Mouse (Mus musculus): ENCODE data around the gene Ddx55.
"Not testable (repeated sequence)": the region's sequence is repeated elsewhere in the genome, so short reads cannot be mapped to it uniquely, and the experiment has no call there.

Gene Ddx55

DNA sequence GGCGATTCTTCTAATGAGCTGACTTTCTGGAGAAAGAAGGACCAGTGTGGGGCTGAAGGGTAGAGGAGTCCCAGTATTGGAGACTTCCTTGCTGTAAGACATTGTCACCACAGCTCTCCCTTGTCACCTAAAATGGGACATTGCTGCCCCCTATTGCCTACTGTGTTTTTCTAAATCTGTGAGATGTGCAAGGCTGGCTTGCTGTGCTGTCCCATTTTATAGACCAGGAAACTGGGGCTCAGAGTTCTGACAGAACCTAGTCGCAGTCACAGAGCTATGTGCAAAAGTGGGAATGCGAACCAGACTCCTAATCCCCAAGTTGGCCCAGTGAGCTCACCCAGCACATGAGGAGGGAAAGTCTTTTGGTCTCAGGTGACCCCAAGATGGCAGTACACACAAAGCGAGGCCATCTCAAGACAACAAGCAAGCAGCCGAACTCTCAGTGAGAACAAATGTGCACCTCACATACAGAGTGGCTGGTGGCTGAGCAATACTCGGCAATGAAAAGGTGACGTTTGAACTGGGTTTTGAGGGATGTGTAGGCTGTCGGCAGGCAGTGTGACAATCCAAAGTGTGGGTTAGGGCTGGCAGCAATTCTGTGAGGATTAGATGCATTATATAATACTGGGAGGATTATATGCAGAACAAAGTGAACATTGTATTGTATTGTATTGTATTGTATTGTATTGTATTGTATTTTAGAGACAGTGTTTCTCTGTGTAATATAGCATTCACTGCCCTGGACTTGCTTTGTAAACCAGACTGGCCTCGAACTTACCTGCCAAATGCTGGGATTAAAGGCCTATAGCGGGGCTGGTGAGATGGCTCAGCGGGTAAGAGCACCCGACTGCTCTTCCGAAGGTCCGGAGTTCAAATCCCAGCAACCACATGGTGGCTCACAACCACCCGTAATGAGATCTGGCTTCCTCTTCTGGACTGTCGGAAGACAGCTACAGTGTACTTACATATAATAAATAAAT lies 13.6 kb upstream of the Ddx55 start:
- DNase-seq (ENCODE audit: low read depth, low spot score) = peak; percentile 78

DNA sequence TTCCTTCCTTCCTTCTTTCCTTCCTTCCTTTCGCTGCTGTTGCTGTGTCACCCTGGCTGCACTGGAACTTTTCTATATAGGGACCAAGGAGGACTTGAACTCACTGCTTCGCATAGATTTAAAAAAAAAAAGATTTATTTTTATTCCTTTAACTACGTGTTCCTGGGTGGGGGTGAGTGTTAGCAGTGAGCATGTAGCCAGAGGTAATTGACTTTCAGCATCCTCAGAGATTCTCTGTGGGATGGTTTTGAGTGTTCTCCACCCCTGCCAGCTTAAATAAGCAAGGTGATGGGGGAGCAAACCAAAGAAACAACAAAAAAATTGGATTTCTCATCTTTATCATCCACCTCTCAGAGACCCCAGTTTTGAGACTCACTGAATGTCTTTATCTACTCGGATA lies 12.8 kb upstream of the Ddx55 start:
- no peak for DNase-seq (ENCODE audit: low read depth, low spot score)

DNA sequence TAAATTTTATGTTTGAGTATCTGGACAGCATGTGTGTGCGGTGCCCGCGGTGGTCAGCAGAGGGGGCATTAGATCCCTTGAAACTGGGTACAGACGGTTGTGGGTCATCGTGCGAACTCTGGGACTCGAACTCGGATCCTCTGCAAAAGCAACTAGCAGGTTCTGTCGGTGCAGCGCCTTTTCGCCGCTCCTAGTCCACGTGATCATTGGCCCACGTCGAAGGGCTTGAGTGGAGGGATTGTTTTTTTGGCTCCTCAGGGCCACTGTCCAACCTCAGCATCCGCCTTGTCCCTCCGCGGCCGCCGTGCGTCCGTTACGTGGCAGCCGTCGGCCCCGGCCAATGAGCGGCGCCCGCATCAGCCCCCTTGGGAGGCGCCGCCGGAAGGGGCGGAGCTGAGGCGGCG lies 12.3 kb upstream of the Ddx55 start, which contains the start of gene Tmed2:
Tmed2 (plus strand) TSS at position 313 of the 404 bp plus-strand sequence.
- DNase-seq (ENCODE audit: low read depth, low spot score) = peak; percentile 98

DNA sequence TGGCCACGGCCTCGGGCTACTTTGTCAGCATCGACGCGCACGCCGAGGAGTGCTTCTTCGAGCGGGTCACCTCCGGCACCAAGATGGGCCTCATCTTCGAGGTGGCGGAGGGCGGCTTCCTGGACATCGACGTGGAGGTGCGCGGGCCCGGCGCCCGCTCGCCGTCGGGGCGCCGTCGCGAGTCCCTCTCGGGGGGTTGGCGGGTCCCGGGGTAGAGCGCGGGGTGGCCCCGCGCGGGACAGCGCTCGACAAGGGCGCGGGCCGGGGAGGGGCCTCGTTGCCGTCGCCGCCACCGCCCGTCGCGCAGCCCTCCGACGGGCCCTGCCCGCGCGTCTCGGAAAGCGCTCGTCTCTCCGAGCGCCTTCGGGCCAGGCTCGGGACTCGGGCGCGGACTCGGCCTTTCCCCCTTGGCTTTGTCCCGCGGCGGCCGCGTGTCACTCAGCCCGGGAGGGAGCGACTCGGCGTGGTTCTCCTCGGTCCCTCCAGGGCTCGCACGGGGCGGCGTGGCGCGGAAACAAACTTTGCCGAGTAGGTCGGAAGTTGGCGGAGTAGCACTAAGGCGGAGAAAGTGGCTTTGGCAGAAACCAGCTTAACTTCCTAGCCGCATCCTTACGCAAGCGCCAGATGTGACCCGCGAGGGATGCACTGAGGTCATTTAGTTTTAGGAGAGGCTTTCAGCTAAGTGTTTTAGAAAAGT lies 11.6 kb upstream of the Ddx55 start:
- DNase-seq (ENCODE audit: low read depth, low spot score) = peak; percentile 59

DNA sequence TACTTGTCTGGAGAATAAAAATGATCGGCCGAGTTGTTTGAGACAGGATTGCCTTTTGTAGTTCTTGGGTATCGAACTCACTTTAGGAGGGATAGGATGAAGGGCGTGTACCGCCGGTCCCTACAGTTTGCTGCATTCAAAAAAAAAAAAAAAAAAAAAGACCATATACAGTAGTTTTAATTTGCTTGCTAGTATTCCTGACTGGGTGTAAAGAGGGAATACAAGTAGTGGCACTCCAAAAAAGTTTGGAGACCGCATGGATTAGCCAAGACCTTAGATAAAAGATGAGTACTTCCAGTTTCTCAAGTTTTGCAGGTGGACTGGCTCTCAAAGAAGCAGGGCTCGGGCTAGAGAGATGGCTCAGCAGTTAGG lies 11.1 kb upstream of the Ddx55 start:
- DNase-seq (ENCODE audit: low read depth, low spot score) = no peak

DNA sequence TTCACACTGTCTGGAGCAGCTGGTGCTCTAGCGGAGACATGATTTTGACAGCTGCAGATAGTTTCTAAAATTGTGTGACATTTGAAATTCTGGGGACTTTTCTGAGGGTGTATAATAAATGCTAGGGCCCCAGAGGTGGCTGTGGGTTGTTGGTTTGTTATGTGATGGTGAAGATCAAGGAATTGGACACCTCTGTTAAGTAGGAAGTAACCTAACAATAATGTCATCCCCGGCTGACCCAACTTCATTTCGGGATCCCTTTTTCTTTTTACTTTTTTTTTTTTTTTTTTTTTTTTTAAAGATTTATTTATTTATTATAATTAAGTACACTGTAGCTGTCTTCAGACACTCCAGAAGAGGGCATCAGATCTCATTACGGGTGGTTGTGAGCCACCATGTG lies 1.9 kb upstream of the Ddx55 start:
- not testable (repeated sequence) for DNase-seq (ENCODE audit: low read depth, low spot score)

DNA sequence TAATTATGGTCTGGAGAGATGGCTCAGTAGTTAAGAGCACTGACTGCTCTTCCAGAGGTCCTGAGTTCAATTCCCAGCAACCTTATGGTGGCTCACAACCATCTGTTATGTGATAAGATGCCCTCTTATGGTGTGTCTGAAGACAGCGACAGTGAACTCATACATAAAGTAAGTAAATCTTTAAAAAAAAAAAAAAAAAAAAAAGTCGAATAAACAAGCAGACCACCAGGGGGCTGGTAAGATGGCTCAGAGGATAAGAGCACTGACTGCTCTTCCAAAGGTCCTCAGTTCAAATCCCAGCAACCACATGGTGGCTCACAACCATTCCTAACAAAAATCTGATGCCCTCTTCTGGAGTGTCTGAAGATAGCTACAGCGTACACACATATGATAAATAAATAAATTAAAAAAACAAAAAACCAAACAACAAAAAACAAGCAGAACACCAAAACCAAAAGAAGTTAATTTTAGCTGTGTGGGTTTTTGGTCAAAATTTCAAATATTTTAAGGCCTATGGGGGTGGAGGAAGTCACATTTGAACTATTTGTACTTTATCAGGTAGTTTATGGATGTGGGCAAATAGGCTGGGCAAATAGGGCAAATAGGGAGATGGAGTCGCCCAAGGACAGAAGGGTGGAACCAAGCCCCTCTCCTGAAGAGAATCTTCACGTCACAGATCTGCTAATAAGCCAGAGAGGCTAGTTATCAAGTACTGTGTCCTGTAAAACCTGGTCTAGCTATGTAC lies 1.1 kb upstream of the Ddx55 start:
- peak; percentile 55 for DNase-seq (ENCODE audit: low read depth, low spot score)

DNA sequence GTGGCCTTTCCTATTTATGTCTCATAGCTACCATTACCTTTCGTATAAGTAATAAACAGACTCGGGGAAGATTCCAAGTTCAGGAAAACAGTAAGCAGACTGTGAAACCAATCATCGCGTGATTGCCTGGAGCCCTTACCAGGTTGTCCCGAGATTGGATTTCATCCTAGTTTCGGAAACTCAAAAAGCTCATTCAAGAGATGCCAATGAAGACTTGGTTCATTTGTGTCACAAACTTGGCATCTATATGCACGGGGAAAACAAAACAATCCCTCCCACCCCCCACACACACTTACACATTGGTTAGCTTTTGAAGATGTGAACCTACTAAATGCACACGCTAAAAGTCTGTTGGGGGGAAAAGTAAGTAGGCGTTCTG lies 581 bp upstream of the Ddx55 start:
- DNase-seq (ENCODE audit: low read depth, low spot score) = no peak

DNA sequence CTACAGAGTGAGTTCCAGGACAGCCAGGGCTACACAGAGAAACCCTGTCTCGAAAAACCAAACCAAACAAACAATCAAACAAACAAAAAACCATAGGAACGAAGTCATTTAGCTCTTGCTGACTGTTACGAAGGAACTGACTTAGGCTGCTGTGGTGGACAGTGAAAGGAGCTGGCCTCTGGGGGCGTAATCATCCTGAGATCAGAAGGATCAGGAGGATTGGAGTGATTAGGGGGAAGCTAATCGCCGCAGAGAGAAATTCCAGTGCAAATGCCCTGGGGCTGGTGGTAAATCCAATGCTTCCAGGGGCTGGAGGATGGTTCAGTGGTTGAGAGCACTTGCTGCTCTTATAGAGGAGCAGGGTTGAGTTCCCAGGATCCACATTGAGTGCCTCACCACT lies 943 bp downstream of the Ddx55 start:
- peak; percentile 49 for DNase-seq (ENCODE audit: low read depth, low spot score)

DNA sequence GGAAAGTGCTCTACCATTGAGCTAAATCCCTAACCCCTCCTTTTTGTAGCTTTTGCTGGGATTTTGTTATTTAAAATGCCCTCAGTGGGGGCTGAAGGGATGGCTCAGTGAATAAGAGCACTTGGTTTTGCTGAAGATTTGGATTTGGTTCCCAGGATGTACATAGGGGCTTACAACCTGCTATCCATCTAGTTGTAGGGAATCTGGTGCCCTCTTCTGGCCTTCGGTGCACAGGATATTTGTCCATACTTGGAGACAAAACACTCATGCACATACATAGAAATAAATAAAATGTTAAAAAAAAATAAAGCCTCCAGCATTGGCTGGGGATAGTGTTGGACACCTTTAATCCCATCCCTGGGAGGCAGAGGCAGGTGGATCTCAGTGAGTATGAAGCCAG lies 2.5 kb downstream of the Ddx55 start:
- no peak for DNase-seq (ENCODE audit: low read depth, low spot score)

DNA sequence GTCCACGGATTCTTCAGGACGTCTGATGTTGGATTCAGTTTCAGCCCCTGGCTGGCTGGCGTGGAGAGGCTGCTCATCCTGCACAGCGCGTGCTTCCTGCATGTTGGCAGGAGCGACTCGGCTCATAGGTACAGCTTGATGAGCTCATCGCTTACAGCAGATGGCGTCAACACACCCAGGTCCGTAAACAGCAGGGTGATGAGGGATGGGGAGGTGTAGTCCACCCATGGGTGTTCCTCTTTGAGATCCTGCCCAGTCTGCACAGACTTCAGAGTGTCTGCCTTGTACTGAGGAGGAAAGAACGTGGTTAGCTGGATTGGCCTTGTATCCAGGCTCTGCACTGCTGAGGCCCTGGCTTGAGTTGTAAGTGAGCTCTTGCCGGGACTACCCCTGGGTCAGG lies 18.4 kb downstream of the Ddx55 start:
- DNase-seq (ENCODE audit: low read depth, low spot score) = no peak

DNA sequence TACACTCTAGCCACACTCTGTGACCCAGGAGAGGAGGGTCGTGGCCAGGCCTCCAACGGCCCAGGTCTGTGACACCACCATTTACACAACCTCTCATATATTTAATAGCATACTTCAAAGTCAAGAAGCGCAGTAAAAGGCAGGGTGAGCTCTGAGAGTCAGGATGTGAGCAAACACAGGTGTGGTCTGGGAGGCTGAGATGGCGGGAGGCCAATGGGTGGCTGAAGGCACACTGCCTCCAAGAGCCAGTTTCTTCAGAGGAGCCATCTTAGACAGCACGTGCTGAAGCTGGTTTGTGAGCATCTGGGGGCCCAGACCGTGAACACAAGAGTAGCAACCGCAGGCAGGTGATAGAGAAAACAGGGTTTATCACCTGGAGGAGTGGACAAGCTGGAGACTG lies 22.8 kb downstream of the Ddx55 start:
- no peak for DNase-seq (ENCODE audit: low read depth, low spot score)

DNA sequence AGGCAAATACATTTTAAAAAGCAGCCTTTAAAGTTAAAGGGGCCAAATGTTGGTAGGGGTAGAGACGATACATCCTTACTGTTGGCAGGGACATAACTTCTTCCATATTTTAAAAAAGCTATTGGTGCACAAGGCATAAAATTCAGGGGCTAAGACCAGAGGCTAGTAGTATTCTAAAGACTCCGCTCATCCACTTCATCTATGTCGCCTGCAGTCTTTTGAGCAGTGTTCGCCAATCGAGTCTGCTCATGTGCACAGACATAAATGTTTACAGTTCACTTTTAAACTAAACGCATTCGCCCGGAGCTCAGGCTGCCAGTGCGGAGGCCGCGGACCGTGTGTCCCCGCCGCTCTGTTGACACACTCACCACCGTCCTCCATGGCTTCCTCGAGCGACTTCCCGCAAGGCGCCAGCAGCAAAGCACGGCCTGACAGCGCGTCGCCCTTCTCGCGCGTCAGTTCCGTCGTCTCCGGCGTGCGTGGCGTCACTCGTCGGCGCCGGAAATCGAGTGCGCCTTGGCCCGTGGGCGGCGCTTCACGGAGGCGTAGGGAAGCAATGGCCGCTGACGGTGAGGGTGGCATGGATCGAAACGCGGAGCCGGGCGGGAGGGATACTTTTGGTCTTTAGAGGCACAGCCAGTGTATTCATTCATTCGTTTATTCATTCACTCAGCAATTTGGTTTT lies 26.1 kb downstream of the Ddx55 start, which contains the start of the genes Eif2b1 and Gtf2h3:
Eif2b1 (minus strand) TSS at position 499 of the 685 bp plus-strand sequence.
Gtf2h3 (plus strand) TSS at position 508 of the 685 bp plus-strand sequence.
- DNase-seq (ENCODE audit: low read depth, low spot score) = peak; percentile 98

DNA sequence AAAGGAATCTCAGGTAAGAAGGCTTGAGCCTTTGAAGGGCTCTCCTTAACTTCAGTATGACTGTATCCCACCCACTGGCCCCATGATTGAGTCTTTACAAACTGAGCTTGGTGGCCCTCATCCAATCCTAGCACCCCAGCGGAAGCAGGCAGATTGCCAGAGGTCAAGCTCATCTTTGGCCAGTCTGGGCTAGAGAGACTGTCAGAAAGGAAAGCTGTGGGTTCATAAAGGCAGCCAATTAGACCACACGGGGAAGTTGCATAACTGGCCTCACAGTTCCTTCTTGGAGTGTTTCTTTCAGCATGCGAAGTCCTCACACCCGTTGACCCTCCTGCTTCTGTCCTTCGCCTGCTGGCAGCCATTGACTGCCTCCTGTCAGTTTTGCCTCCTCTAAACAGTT lies 29.9 kb downstream of the Ddx55 start:
- no peak for DNase-seq (ENCODE audit: low read depth, low spot score)

DNA sequence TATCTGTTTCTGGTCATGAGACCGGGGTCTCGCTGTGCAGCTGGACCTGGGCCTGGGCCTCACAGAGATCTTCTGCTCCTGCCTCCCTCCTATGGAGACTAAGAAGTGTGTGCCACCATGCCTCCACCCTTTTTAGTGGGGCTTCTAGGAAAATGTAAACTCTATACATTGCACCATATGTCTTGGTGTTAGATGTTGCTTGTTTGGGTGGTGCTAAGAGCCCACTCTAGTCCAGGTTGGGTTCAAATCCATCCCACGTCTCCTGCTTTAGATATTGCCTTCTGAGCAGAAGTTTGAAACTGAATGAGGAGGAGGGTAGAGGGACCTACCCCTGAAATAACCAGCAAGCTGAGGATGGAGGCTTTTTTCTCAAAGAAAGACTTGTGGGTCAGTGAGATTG lies 40.1 kb downstream of the Ddx55 start:
- DNase-seq (ENCODE audit: low read depth, low spot score) = no peak

DNA sequence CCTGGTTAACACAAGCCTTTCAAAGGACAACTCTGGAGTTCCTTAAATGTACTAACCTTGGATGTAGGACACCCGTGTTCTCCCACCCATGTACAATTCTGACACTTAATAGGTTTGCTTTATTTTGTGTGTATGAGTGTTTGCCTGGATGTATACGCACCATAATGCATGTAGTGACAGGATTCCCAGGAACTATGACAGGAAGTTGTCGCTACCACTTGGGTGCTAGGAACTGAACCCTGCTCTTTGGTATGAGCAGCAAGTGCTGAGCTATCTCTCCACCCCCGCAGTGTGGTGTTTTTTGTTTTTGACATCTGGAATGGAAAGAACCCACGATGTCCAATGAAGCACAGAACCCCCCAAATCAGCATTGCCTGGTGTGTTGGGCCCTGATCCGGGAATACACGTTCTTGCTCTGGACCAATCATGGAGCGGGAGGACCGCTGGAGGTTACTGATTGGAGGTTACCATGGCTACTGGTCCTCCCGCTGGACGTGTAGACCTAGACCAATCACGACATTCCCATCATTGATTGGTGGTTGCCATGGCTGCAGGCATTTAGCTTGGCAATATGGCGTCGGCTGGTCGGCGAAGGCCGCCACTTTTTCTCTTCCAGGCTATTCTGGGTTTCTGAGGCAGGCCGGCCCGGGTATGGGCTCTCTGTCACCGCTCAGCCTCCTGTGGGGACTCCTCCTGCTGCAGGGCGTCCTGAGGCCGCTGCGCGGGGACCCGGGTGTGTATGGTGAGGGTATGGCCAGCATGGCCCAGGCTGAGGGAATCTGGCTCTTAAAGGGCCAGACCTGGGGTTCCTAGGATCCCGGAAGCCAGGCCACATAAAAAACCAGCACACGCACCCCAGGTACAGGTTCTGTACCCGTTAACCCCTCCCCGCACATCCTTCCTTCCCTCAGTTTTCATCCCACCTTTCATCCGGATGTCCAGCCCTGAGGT lies 45.8 kb downstream of the Ddx55 start:
- DNase-seq (ENCODE audit: low read depth, low spot score) = peak; percentile 99

DNA sequence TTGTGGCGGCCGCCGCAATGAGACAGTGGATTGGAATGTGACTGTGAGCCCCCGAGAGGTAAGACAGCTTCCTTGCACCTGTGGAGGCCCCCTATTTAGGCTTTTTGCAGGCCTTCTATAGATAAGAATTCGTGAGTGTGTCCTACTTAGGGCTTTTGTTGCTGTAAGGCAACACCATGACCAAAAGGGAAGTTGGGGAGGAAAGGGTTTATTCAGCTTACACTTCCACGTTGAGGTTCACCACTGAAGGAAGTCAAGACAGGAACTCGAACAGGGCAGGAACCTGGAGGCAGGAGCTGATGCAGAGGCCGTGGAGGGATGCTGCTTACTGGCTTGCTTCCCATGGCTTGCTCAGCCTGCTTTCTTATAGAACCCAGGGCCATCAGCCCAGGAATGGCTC lies 47.1 kb downstream of the Ddx55 start:
- not testable (repeated sequence) for DNase-seq (ENCODE audit: low read depth, low spot score)

DNA sequence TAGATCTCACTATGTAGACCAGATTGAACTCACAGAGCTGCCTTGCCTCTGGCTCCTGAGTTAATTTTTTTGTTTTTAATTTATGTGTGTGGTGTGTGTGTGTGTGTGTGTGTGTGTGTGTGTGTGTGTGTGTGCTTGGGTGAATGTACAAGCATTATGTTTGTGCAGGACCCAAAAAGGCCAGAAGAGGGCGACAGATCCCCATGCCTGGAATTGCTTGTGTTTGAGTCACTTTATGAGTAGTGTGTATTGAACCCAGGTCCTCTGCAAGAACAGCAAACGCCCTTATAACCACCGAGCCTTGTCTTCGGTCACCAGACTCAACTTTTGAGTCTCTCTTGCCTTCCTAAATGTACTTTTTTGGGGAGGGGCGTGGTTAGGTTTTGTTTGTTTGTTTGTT lies 49.7 kb downstream of the Ddx55 start:
- DNase-seq (ENCODE audit: low read depth, low spot score) = peak; percentile 85

DNA sequence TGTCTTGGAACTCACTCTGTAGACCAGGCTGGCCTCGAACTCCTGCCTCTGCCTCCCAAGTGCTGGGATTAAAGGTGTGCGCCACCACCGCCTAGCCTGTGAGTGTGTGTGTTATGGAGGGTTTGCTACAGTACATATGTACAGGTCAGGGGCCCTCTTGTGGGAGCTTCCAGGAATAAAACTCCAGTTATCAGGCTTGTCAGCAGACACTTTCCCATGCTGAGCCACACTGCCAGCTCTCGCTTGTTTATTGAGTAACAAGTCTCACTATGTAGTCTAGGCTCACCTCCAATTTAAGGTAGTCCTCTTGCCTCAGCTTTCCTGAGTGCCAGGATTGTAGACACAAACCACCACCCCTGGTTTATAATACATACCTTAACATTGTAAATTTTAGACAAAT lies 51.6 kb downstream of the Ddx55 start:
- peak; percentile 26 for DNase-seq (ENCODE audit: low read depth, low spot score)

DNA sequence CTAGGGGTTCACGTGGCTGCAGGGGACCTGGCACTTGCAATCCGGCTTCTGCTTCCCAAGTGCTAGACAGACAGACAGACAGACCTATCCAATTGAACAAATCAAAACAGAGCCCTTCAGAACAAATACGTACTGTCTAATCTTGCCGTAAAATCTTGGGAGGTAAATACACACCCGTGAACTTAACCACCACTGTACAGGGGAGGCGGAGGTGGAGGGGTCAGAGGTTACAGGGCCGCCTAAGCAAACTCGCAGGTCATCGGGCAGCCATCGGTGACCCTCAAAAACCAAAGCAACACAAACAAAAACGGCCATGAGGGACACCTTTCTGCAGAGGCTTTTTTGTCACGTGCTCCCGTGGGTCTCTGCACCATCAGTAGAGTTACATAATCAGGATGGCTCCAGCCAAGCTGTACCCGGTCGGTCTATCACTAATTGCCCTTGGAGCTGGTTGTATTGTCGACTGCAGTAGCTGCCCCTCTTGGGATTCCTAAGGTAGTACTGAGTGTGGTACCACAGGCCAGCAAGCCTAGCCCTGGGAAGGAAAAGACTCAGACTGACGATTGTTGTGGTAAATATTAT lies 52.5 kb downstream of the Ddx55 start:
- DNase-seq (ENCODE audit: low read depth, low spot score) = no peak
